Comparison of ENCODE assay signal across 25 mouse cellular contexts in the genomic region with DNA sequence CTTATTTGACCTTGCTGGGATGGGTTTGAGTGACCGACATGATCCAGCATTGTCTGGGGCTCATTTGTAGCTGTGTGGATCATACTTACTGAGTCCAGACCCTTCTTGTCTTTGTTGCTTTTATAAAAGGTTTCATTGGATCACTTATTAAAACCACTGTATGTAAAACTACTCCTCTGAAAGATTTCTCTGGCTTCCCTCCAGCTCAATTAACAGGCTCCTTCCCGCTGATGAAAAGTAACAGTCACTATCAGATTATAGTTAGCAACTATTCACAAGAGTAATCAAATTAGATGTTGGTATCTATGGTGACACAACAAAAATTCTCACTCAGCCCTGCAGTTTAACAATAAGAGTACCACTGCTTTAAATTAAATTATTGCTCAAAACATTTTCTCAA.
A peak's percentile ranks its signal among the peaks of the same experiment; 100 is the strongest.
DNase-seq lines count a peak whose midpoint lies in the region; ATAC-seq lines count a peak whose summit lies in the region.
"Had no signal": no experiment of that assay in that cellular context is flagged by ENCODE, and none has a peak within 500 bp of the region (broad histone marks: within the 10 kb centered on the region; RNA-seq: fewer than 3 reads in every experiment).

No protein-coding gene starts in this region.

- no peak overlapping the region for H3K9ac ChIP-seq in forebrain, embryonic 12.5 days
- no peak overlapping the region for H3K9ac ChIP-seq in forebrain, embryonic 11.5 days (ENCODE audit: low read length)
- H3K9ac ChIP-seq in hindbrain, embryonic 12.5 days, result no peak overlapping the region
- no peak overlapping the region for H3K9ac ChIP-seq in hindbrain, embryonic 14.5 days
- H3K9ac ChIP-seq in midbrain, embryonic 13.5 days (replicated peaks), result no peak overlapping the region
- H3K9ac ChIP-seq: forebrain, embryonic 15.5 days; heart, embryonic 13.5 days had no signal

- H3K4me1 ChIP-seq in forebrain, embryonic 12.5 days, result peaks cover 19% of the 10 kb centered on the region
- no peaks in the 10 kb centered on the region for H3K4me1 ChIP-seq in forebrain, embryonic 11.5 days (replicated peaks; ENCODE audit: control insufficient read depth, insufficient read depth, low read length)
- peaks cover 7% of the 10 kb centered on the region; the same call in 1 of the 2 replicates for H3K4me1 ChIP-seq in hindbrain, embryonic 12.5 days
- H3K4me1 ChIP-seq in hindbrain, embryonic 14.5 days (replicated peaks; ENCODE audit: control insufficient read depth, insufficient read depth, low read length), result peaks cover 18% of the 10 kb centered on the region
- H3K4me1 ChIP-seq in midbrain, embryonic 13.5 days (replicated peaks), result peaks cover 32% of the 10 kb centered on the region
- H3K4me1 ChIP-seq in midbrain, embryonic 10.5 days, result peaks cover 8% of the 10 kb centered on the region; the same call in 1 of the 2 replicates
- H3K4me1 ChIP-seq: heart, embryonic 10.5 days had no signal

- no peak overlapping the region for H3K4me2 ChIP-seq in forebrain, embryonic 12.5 days
- no peak overlapping the region for H3K4me2 ChIP-seq in forebrain, embryonic 11.5 days (ENCODE audit: low read depth, low read length, severe bottlenecking)
- H3K4me2 ChIP-seq in hindbrain, embryonic 12.5 days (replicated peaks), result no peak overlapping the region
- no peak overlapping the region for H3K4me2 ChIP-seq in hindbrain, embryonic 14.5 days (replicated peaks)
- no peak overlapping the region for H3K4me2 ChIP-seq in midbrain, embryonic 13.5 days (replicated peaks)
- H3K4me2 ChIP-seq: forebrain, embryonic 15.5 days; heart, embryonic 13.5 days had no signal

- 43% methylated on average over 2 of the region's 2 CpGs for WGBS in forebrain, embryonic 12.5 days
- 48% methylated on average over 2 of the region's 2 CpGs for WGBS in forebrain, embryonic 11.5 days
- 64% methylated on average over 2 of the region's 2 CpGs for WGBS in hindbrain, embryonic 12.5 days
- 37% methylated on average over 2 of the region's 2 CpGs for WGBS in hindbrain, embryonic 14.5 days
- 45% methylated on average over 2 of the region's 2 CpGs for WGBS in midbrain, embryonic 13.5 days
- WGBS in midbrain, embryonic 10.5 days, result 66% methylated on average over 2 of the region's 2 CpGs

- no peak overlapping the region for H3K27ac ChIP-seq in forebrain, embryonic 12.5 days
- H3K27ac ChIP-seq in forebrain, embryonic 11.5 days (ENCODE audit: low read depth, low read length), result no peak overlapping the region
- H3K27ac ChIP-seq in hindbrain, embryonic 12.5 days, result peak overlapping the region; percentile 23; the same call in 1 of the 2 replicates
- H3K27ac ChIP-seq in hindbrain, embryonic 14.5 days, result no peak overlapping the region
- H3K27ac ChIP-seq in midbrain, embryonic 13.5 days, result 0 out of 2 replicates have a peak overlapping the region, but pooled peaks have one; percentile 39
- H3K27ac ChIP-seq in midbrain, embryonic 10.5 days (replicated peaks), result no peak overlapping the region
- H3K27ac ChIP-seq: forebrain, embryonic 15.5 days; heart, adult 2 months; heart, embryonic 10.5 days; heart, embryonic 13.5 days had no signal

- no peak for DNase-seq in forebrain, embryonic 11.5 days (ENCODE audit: low spot score)
- no peak for DNase-seq in hindbrain, embryonic 14.5 days (ENCODE audit: low spot score)
- no peak for DNase-seq in midbrain, embryonic 10.5 days (ENCODE audit: low spot score)
- DNase-seq in MN1 (ENCODE audit: low spot score), result peak; percentile 36
- no peak for DNase-seq in thymus, postnatal 25 days
- DNase-seq: adrenal gland, adult 2 months; adrenal gland, postnatal 14 days; cerebellum, adult 11-12 months; cerebellum, adult 9-10 months; cerebellum, postnatal 14 days; gastrocnemius, postnatal 10 days; gastrocnemius, postnatal 36 days; heart, adult 2 months; heart, postnatal 14 days; heart, postnatal 4 days; kidney, adult 18-20 months had no signal

- H3K27me3 ChIP-seq in forebrain, embryonic 12.5 days, result no peaks in the 10 kb centered on the region
- no peaks in the 10 kb centered on the region for H3K27me3 ChIP-seq in forebrain, embryonic 11.5 days (ENCODE audit: control insufficient read depth, insufficient read depth, low read length)
- H3K27me3 ChIP-seq in hindbrain, embryonic 12.5 days, result no peaks in the 10 kb centered on the region
- H3K27me3 ChIP-seq in hindbrain, embryonic 14.5 days (ENCODE audit: control insufficient read depth, insufficient read depth, low read length), result no peaks in the 10 kb centered on the region
- no peaks in the 10 kb centered on the region for H3K27me3 ChIP-seq in midbrain, embryonic 13.5 days
- no peaks in the 10 kb centered on the region for H3K27me3 ChIP-seq in midbrain, embryonic 10.5 days (ENCODE audit: low read depth, poor library complexity, severe bottlenecking)
- H3K27me3 ChIP-seq: forebrain, embryonic 15.5 days; heart, embryonic 13.5 days had no signal

- H3K9me3 ChIP-seq in forebrain, embryonic 12.5 days, result no peaks in the 10 kb centered on the region
- H3K9me3 ChIP-seq in forebrain, embryonic 11.5 days (ENCODE audit: control insufficient read depth, low read length), result no peaks in the 10 kb centered on the region
- H3K9me3 ChIP-seq in hindbrain, embryonic 12.5 days (replicated peaks), result no peaks in the 10 kb centered on the region
- no peaks in the 10 kb centered on the region for H3K9me3 ChIP-seq in hindbrain, embryonic 14.5 days (ENCODE audit: control insufficient read depth, low read length)
- H3K9me3 ChIP-seq in midbrain, embryonic 13.5 days, result no peaks in the 10 kb centered on the region
- H3K9me3 ChIP-seq in midbrain, embryonic 10.5 days (replicated peaks), result no peaks in the 10 kb centered on the region
- H3K9me3 ChIP-seq: forebrain, embryonic 15.5 days; heart, embryonic 10.5 days; heart, embryonic 13.5 days had no signal

- H3K36me3 ChIP-seq in forebrain, embryonic 12.5 days (replicated peaks), result no peaks in the 10 kb centered on the region
- H3K36me3 ChIP-seq in forebrain, embryonic 11.5 days (ENCODE audit: control insufficient read depth, insufficient read depth, low read length), result no peaks in the 10 kb centered on the region
- H3K36me3 ChIP-seq in hindbrain, embryonic 12.5 days, result no peaks in the 10 kb centered on the region
- H3K36me3 ChIP-seq in hindbrain, embryonic 14.5 days (replicated peaks; ENCODE audit: control insufficient read depth, insufficient read depth), result no peaks in the 10 kb centered on the region
- no peaks in the 10 kb centered on the region for H3K36me3 ChIP-seq in midbrain, embryonic 13.5 days
- H3K36me3 ChIP-seq in midbrain, embryonic 10.5 days, result no peaks in the 10 kb centered on the region
- H3K36me3 ChIP-seq: forebrain, embryonic 15.5 days; heart, embryonic 10.5 days; heart, embryonic 13.5 days had no signal

- ATAC-seq in forebrain, embryonic 12.5 days (ENCODE audit: low FRiP score), result 0 out of 2 replicates have a peak, but pooled peaks have one; percentile 36
- no peak for ATAC-seq in forebrain, embryonic 11.5 days (replicated peaks; ENCODE audit: low FRiP score)
- ATAC-seq in hindbrain, embryonic 12.5 days (ENCODE audit: low FRiP score), result no peak
- no peak for ATAC-seq in hindbrain, embryonic 14.5 days (ENCODE audit: low FRiP score)
- no peak for ATAC-seq in midbrain, embryonic 13.5 days
- ATAC-seq: forebrain, embryonic 15.5 days; hindbrain, embryonic 16.5 days; inflammation-experienced regulatory T-cells, adult 6 months; intestine, embryonic 16.5 days had no signal

- H3K4me3 ChIP-seq in forebrain, embryonic 12.5 days (replicated peaks), result no peak overlapping the region
- no peak overlapping the region for H3K4me3 ChIP-seq in forebrain, embryonic 11.5 days (ENCODE audit: low read depth, low read length)
- no peak overlapping the region for H3K4me3 ChIP-seq in hindbrain, embryonic 12.5 days
- no peak overlapping the region for H3K4me3 ChIP-seq in hindbrain, embryonic 14.5 days (replicated peaks; ENCODE audit: low read length)
- no peak overlapping the region for H3K4me3 ChIP-seq in midbrain, embryonic 13.5 days (replicated peaks)
- no peak overlapping the region for H3K4me3 ChIP-seq in midbrain, embryonic 10.5 days
- H3K4me3 ChIP-seq: forebrain, embryonic 15.5 days; heart, adult 2 months; heart, embryonic 10.5 days; heart, embryonic 13.5 days had no signal

Comparison
In these comparisons a context has a peak if more than half of its experiments do, and no peak if none do; other contexts are left out.
1. H3K27ac ChIP-seq: peak in hindbrain, embryonic 12.5 days (single experiment) and midbrain, embryonic 13.5 days (single experiment); none in forebrain, embryonic 12.5 days (single experiment), forebrain, embryonic 11.5 days (single experiment), hindbrain, embryonic 14.5 days (single experiment) and midbrain, embryonic 10.5 days (single experiment).